ENCODE assay signal across 8 mouse cellular contexts in the genomic region with DNA sequence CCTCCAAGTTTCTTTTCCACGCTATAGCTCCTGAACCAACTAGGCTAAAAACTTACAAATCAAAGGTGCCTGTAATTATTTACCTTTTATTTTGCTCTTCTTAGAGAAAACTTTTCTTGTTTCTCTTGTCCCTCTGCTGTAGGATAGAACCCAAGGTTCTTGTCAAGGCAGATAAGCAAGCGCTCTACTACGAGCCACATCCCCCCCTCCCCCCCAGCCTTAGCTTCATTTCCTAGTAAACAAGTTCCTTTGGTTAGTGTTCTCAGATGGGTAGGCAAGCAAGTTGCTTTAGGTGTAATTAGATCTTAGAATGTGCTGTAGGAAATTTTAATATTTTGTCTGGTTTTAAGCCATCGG. TPM values are rescaled to one million over a fixed set of nuclear protein-coding genes. Genes with fewer than 3 reads are reported as not detected.
DNase-seq lines count a peak whose midpoint lies in the region; ATAC-seq and TF ChIP-seq lines count a peak whose summit lies in the region.

No protein-coding gene starts in this region.

- H3K27me3 ChIP-seq in hindbrain, postnatal 0 days (ENCODE audit: insufficient read depth, low read length), result no peaks in the 10 kb centered on the region
- H3K27me3 ChIP-seq in myocyte (ENCODE audit: control insufficient read depth, insufficient read depth, insufficient read length), result no peaks in the 10 kb centered on the region

- H3K4me2 ChIP-seq in hindbrain, postnatal 0 days (ENCODE audit: low read depth, low read length), result peak overlapping the region; percentile 91
- H3K4me2 ChIP-seq in myocyte (ENCODE audit: low read depth), result peak overlapping the region; percentile 62

- 0 out of 2 replicates have a peak, but pooled peaks cover 3% of the 10 kb centered on the region for H3K36me3 ChIP-seq in hindbrain, postnatal 0 days (ENCODE audit: insufficient read depth, low read length)
- H3K36me3 ChIP-seq in myocyte (ENCODE audit: control insufficient read depth, insufficient read depth), result no peaks in the 10 kb centered on the region

- H3K9me3 ChIP-seq in hindbrain, postnatal 0 days (ENCODE audit: low read length), result no peaks in the 10 kb centered on the region

- H3ac ChIP-seq in myocyte (ENCODE audit: control insufficient read depth, insufficient read length), result peak overlapping the region; percentile 42

- DNase-seq in lung, adult 2 months, result no peak
- DNase-seq in lung, postnatal 25 days (ENCODE audit: low spot score), result no peak
- peak; percentile 34 for DNase-seq in brain, embryonic 14.5 days (ENCODE audit: low read depth)
- DNase-seq in hindbrain, postnatal 0 days (ENCODE audit: low spot score), result peak; percentile 4
- DNase-seq in spleen, adult 12 weeks (ENCODE audit: low spot score), result no peak
- DNase-seq in kidney, adult 11 months, result no peak
- no peak for DNase-seq in adrenal gland, postnatal 10 days

- peak overlapping the region; percentile 90 for H3K27ac ChIP-seq in hindbrain, postnatal 0 days

- TF ChIP-seq POLR2A in lung, adult 2 months (IDR thresholded peaks at IDR 0.05; ENCODE audit: borderline replicate concordance, extremely low read depth, low read depth, low read length), result no peak
- no peak for TF ChIP-seq POLR2A in brain, embryonic 14.5 days (IDR thresholded peaks at IDR 0.05; ENCODE audit: borderline replicate concordance, extremely low read depth, insufficient read depth, insufficient read length, poor library complexity, severe bottlenecking)
- no peak for TF ChIP-seq POLR2A in myocyte (IDR thresholded peaks at IDR 0.05; ENCODE audit: insufficient read length, low read depth)

- no peak for ATAC-seq in hindbrain, postnatal 0 days

- H3K4me3 ChIP-seq in lung, adult 2 months (replicated peaks; ENCODE audit: extremely low read depth, low read depth, low read length), result peak overlapping the region; percentile 90
- H3K4me3 ChIP-seq in hindbrain, postnatal 0 days (ENCODE audit: low read length), result peak overlapping the region; percentile 88
- H3K4me3 ChIP-seq in myocyte, result peak overlapping the region; percentile 43

- peaks cover 58% of the 10 kb centered on the region for H3K79me2 ChIP-seq in myocyte (ENCODE audit: control insufficient read depth, insufficient read depth)

- 2% methylated on average over 4 of the region's 4 CpGs for WGBS in lung, adult 2 months
- WGBS in hindbrain, postnatal 0 days, result 12% methylated on average over 4 of the region's 4 CpGs

- no peak for TF ChIP-seq CTCF in lung, adult 2 months (IDR thresholded peaks at IDR 0.05; ENCODE audit: insufficient read depth, low read length)
- TF ChIP-seq CTCF in brain, embryonic 14.5 days (IDR thresholded peaks at IDR 0.05; ENCODE audit: borderline replicate concordance, extremely low read depth, insufficient read depth, insufficient read length), result no peak
- TF ChIP-seq CTCF in hindbrain, postnatal 0 days (IDR thresholded peaks at IDR 0.05; ENCODE audit: low read depth), result no peak

- peaks cover 15% of the 10 kb centered on the region for H3K4me1 ChIP-seq in lung, adult 2 months (ENCODE audit: control insufficient read depth, insufficient read depth, low read length)
- no peaks in the 10 kb centered on the region; the same call in 1 of the 2 replicates for H3K4me1 ChIP-seq in hindbrain, postnatal 0 days (ENCODE audit: insufficient read depth, low read length)

- H3K9ac ChIP-seq in hindbrain, postnatal 0 days (replicated peaks; ENCODE audit: low read length), result peak overlapping the region; percentile 91

TF ChIP-seq in myocyte, 11 proteins besides CTCF, POLR2A, EP300 and RAD21:
- TF ChIP-seq POLR2AphosphoS2 (IDR thresholded peaks at IDR 0.05; ENCODE audit: insufficient read length, low read depth) (no peak), E2F4 (IDR thresholded peaks at IDR 0.05; ENCODE audit: insufficient read depth) (no peak), USF1 (IDR thresholded peaks at IDR 0.05; ENCODE audit: low read depth) (no peak), MYOG (IDR thresholded peaks at IDR 0.05; ENCODE audit: control insufficient read depth in 1 of 3, insufficient read depth in 1 of 3, insufficient read length in 2 of 3, low read depth in 2 of 3) (no peak), CEBPB (IDR thresholded peaks at IDR 0.05; ENCODE audit: insufficient read depth, poor library complexity, severe bottlenecking) (no peak), MYOD1 (IDR thresholded peaks at IDR 0.05; ENCODE audit: control insufficient read depth in 1 of 3, insufficient read length in 2 of 3, low read depth in 2 of 3) (no peak), SRF (IDR thresholded peaks at IDR 0.05; ENCODE audit: control insufficient read depth, insufficient read length, low read depth) (no peak), TCF3 (IDR thresholded peaks at IDR 0.05; ENCODE audit: insufficient read length, low read depth) (no peak), MAX (IDR thresholded peaks at IDR 0.05; ENCODE audit: low read depth) (no peak), REST (IDR thresholded peaks at IDR 0.05; ENCODE audit: insufficient read depth, insufficient read length) (no peak), TCF12 (IDR thresholded peaks at IDR 0.05; ENCODE audit: insufficient read depth, poor library complexity, severe bottlenecking) (no peak)

RNA-seq across cellular contexts. Expression of a gene that starts 5.7 kb away (rescaled TPM):
- 2.8 and 5.6 TPM in 2 replicates for polyA plus RNA-seq in lung, adult 2 months (2012; rRNA removed)
- polyA plus RNA-seq in brain, embryonic 14.5 days (2012; rRNA removed), result 8.5 and 10.1 TPM in 2 replicates
- 4.2 TPM in 2 replicates for total RNA-seq in hindbrain, postnatal 0 days (2014; rRNA removed)
- 2.8 and 3.0 TPM in 2 replicates for polyA plus RNA-seq in hindbrain, postnatal 0 days (2015; fragmentation: Nextera tagmentation; extraction: Ambion mirVana)
- polyA plus RNA-seq in myocyte (2012; fragmentation: generic; extraction: Trizol), result 0.47 TPM
- total RNA-seq in adrenal gland, postnatal 10 days (2021), result 1 to 10 TPM; 2.7 to 4.1 TPM

RNA-seq across cellular contexts. Expression of a gene that starts 5.8 kb away (rescaled TPM):
- 9.5 and 13.9 TPM in 2 replicates for polyA plus RNA-seq in lung, adult 2 months (2012; rRNA removed)
- polyA plus RNA-seq in brain, embryonic 14.5 days (2012; rRNA removed), result 30.2 and 31.9 TPM in 2 replicates
- total RNA-seq in hindbrain, postnatal 0 days (2014; rRNA removed), result 26.1 and 27.8 TPM in 2 replicates
- polyA plus RNA-seq in hindbrain, postnatal 0 days (2015; fragmentation: Nextera tagmentation; extraction: Ambion mirVana), result 37.4 and 39.2 TPM in 2 replicates
- polyA plus RNA-seq in myocyte (2012; fragmentation: generic; extraction: Trizol), result 6.4 TPM
- 10 to 100 TPM; 50.9 to 67.2 TPM for total RNA-seq in adrenal gland, postnatal 10 days (2021)

Comparison
In these comparisons a context has a peak if more than half of its experiments do, and no peak if none do; other contexts are left out.
1. DNase-seq: peak in brain, embryonic 14.5 days (single experiment) and hindbrain, postnatal 0 days (single experiment); none in lung, adult 2 months (single experiment), lung, postnatal 25 days (single experiment), spleen, adult 12 weeks (single experiment), kidney, adult 11 months (single experiment) and adrenal gland, postnatal 10 days (single experiment).
2. Peak in every context shown above with its lines, with median percentiles within 50 percentile points of each other: H3K4me3 ChIP-seq.